Mouse (Mus musculus): ENCODE data around the gene Ankzf1.
A peak's percentile ranks its signal among the peaks of the same experiment; 100 is the strongest.
"Not testable (repeated sequence)": the region's sequence is repeated elsewhere in the genome, so short reads cannot be mapped to it uniquely, and the experiment has no call there.

The Ankzf1 gene

GRCm38 (mm10) chr1:75223532-75223931 is 31.6 kb downstream of the Ankzf1 start:
- DNase-seq (ENCODE audit: low read depth, low spot score): no peak

GRCm38 (mm10) chr1:75225473-75225872 is 33.5 kb downstream of the Ankzf1 start:
- DNase-seq (ENCODE audit: low read depth, low spot score): no peak

- no peak for DNase-seq (ENCODE audit: low read depth, low spot score)
Measured at GRCm38 (mm10) chr1:75226138-75226537, 34.2 kb downstream of the Ankzf1 start.

- no peak for DNase-seq (ENCODE audit: low read depth, low spot score)
Measured at GRCm38 (mm10) chr1:75227653-75228052, 35.7 kb downstream of the Ankzf1 start.

GRCm38 (mm10) chr1:75229158-75229557 is 37.2 kb downstream of the Ankzf1 start:
- DNase-seq (ENCODE audit: low read depth, low spot score): no peak

- DNase-seq (ENCODE audit: low read depth, low spot score): no peak
Measured at GRCm38 (mm10) chr1:75230335-75230994, 38.5 kb downstream of the Ankzf1 start.

GRCm38 (mm10) chr1:75231224-75231623 is 39.3 kb downstream of the Ankzf1 start:
- no peak for DNase-seq (ENCODE audit: low read depth, low spot score)

- DNase-seq (ENCODE audit: low read depth, low spot score): no peak
Measured at GRCm38 (mm10) chr1:75231664-75232152, 39.8 kb downstream of the Ankzf1 start, which contains the start of gene A630095N17Rik. A630095N17Rik (minus strand) TSS chr1:75232102.

- DNase-seq (ENCODE audit: low read depth, low spot score): not testable (repeated sequence)
Measured at GRCm38 (mm10) chr1:75232489-75232888, 40.5 kb downstream of the Ankzf1 start.

- no peak for DNase-seq (ENCODE audit: low read depth, low spot score)
Measured at GRCm38 (mm10) chr1:75234606-75235005, 42.7 kb downstream of the Ankzf1 start.

GRCm38 (mm10) chr1:75236117-75237050 is 44.4 kb downstream of the Ankzf1 start, which contains the start of gene Dnajb2:
Dnajb2 (plus strand) TSS chr1:75236406.
- DNase-seq (ENCODE audit: low read depth, low spot score): peak; percentile 76

GRCm38 (mm10) chr1:75239591-75239990 is 47.6 kb downstream of the Ankzf1 start:
- no peak for DNase-seq (ENCODE audit: low read depth, low spot score)

GRCm38 (mm10) chr1:75243411-75243810 is 51.5 kb downstream of the Ankzf1 start:
- no peak for DNase-seq (ENCODE audit: low read depth, low spot score)

GRCm38 (mm10) chr1:75244175-75244826 is 52.4 kb downstream of the Ankzf1 start:
- DNase-seq (ENCODE audit: low read depth, low spot score): no peak

GRCm38 (mm10) chr1:75244836-75245235 is 52.9 kb downstream of the Ankzf1 start:
- DNase-seq (ENCODE audit: low read depth, low spot score): peak; percentile 65

GRCm38 (mm10) chr1:75247071-75247930 is 55.4 kb downstream of the Ankzf1 start:
- no peak for DNase-seq (ENCODE audit: low read depth, low spot score)

- no peak for DNase-seq (ENCODE audit: low read depth, low spot score)
Measured at GRCm38 (mm10) chr1:75248041-75248772, 56.3 kb downstream of the Ankzf1 start.

Measured in retina, adult 2 months (tissue).